Mouse (Mus musculus) thymus, postnatal 0 days (tissue): ENCODE measurements around the gene Akt3. TPM values are rescaled to one million over a fixed set of nuclear protein-coding genes. Genes with fewer than 3 reads are reported as not detected.
A peak's percentile ranks its signal among the peaks of the same experiment; 100 is the strongest.

Source experiments
- DNase-seq: peaks from one replicate; pipeline ENCODE4 v3.0.0-alpha.2; 2015; ENCODE audit warnings: low spot score
- polyA plus RNA-seq: library from polyadenylated mRNA; unstranded; fragments of >200 nt; fragmentation: Nextera tagmentation; extraction: Ambion mirVana; gene quantifications from 2 replicates; pipeline ENCODE4 v1.2.1, GENCODE M21; 2015

Akt3 gene
- polyA plus RNA-seq, 1 experiment from 2014 or later: 2.1 TPM

DNA sequence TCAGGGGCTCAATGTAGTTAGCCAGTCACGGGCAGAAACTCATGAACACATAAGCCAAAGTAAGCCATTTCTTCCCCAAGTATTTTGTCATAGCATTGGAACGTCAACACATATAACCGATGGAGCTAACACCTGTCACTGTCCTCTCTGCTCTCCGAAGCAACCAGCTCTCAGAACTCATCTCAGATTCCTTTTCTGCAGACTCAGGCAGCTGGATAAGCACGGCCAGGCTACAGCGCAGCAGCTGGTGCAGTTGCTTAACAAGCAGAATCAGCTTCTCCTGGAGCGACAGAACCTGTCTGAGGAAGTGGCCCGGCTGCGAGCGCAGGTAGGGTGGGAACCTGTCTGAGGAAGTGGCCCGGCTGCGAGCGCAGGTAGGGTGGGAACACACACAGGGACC, 246.3 kb downstream of the Akt3 start:
- no peak for DNase-seq

DNA sequence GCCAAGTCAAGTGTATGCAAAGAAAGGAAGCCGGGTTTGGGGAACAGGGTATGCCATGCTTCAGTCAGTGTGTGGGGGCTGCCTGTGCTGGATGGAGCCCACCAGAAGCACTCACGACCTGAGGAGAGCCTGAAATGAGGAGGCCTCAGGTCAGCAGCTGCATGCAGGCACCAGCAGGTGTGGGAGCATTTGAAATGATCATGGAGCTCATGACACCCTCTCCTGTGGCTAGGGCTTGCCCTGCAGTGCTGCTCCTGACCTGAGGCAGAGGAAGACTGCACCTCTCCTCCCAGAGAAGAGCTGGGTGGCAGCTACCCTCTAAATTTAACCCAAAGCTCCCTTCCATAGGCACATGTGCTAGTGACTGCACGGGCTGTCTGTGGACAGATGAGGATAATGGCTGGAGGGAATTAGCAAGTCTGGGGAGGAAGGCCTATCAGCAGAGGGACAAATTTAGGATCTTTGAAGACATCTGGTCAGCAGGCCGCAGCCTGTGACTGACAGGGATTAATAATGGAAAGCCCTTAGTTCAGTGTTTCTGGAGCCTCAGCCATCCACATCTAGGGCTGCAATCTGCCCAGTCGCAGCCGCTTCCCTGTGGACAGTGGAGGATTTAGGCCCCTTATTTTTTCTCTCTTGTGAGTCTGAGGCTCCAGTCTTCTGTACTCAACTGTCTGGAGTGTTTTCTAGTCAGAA, 247.2 kb downstream of the Akt3 start:
- no peak for DNase-seq

DNA sequence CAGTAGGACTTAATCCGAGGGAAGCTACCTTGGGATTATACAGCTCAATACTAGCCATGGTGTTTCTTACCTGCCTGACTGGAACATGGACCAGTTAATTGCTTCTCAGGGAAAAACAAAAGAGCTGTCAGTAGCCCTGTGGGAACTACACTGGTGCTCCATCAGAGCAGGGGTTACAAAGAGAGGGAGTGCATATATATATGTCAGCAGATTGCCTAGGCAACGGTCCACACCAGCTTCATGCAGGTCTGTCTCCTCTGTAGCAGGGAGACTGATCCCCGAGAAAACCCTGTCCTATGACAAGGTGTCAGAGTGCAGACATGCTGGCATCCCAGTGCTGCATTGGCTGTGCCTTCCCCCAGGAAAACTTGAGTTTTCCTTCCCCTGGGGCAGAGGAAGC, 248.0 kb downstream of the Akt3 start:
- no peak for DNase-seq

DNA sequence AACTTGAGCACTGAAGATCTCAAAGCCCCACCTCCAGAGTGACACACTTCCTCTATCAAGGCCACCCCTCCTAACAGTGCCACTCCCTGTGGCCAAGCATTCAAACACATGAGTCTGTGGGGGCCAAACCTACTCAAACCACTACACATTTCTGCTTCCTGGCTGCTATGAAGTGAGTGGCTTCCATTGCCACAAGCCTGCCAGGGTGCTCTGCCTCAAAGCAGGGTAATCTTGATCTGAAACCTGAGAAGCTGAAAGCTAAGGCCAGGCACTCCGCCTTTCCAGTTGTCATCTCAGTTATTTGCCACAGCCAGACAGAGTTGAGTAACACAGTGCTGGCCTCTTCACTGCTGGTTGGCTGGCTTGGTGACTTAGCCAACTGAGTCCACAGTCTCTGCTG, 249.2 kb downstream of the Akt3 start:
- no peak for DNase-seq

DNA sequence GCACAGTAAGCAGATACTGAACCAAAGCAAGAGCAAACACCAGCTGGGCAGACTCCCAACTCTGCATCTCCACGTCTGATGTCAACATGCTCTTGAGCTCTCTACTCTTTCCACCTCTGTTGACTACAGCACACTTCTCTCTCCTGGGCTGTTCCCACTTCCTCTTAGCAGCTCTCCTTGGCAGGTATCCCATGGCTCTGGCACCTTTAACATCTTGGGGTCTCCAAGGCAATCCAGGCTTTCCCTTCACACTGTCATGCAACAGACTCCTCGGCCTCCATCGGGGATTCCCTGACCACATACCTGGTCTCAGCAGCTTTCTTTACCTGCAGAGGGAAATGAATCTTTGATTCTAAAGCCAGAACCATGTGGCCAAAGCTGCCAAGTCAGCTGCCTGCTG, 250.6 kb downstream of the Akt3 start:
- no peak for DNase-seq

DNA sequence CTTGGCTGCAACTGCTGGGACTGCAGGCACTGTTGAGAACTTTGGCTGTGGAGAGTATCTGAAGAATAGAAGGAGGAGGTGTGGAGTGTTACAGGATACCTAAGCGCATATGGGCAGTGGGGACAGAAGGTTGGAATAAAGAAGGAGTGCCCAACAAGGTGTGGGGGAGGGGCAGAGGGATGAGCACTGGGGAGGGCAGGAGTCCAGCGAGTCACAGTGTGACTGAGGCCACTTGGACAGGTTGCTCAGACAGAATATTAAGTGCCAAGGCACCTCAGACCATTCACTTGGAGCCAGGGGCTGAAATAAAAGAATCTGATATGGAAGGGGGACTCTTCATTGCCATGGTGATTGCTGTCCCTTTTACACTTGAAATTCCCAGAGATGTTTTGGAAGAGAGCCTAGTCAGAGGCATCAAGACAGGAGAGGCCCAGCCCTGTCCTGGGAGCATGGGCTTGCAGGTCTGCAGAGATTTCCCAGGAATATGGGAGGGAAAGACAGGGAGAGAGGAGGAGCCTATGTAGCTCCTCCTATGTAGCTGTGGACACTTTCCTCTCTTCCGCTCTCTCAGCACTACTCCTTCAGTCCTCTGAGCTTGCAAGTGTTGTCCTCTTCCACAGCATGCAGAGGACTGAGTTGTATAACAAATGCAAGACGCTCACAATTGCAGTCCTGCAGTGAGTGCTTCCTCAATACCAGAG, 253.8 kb downstream of the Akt3 start:
- no peak for DNase-seq

DNA sequence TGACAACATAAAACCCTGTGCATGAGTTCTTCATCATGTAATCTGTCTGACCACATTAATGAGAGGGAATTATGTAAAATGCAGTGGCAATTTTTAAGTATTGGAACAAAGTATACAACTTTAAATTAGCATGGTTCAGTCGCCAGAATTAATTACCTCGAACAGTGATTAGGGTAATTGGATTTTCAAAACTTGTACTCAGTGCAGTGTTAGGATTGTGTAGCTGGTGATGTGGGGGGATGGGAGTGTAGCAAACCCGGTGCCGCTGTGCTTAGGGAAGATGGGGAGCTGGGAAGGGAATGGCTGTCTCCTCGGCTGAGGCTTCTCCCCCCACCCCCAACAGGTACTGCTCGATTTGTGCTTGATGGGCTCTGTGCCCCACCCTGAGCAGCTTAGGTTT, 255.1 kb downstream of the Akt3 start:
- no peak for DNase-seq

DNA sequence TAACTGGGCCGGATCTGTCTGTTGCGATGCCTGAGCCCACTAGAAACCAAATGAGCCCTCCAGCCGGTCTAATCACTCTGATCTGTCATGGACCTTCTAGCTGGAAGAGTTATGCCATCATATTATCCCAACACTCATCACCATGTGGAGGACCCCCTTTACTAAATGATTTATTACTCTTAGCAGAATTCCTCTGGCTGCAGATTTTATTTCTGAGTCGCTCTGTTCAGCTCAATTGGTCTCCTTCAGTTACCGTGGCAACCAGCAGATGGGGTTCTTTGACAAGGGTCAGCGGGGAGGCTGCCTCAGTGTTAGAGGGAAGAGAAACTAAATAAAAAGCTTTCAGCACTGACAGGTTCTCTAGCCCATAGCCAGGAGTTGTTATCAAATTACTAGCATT, 259.0 kb downstream of the Akt3 start:
- DNase-seq: no peak

DNA sequence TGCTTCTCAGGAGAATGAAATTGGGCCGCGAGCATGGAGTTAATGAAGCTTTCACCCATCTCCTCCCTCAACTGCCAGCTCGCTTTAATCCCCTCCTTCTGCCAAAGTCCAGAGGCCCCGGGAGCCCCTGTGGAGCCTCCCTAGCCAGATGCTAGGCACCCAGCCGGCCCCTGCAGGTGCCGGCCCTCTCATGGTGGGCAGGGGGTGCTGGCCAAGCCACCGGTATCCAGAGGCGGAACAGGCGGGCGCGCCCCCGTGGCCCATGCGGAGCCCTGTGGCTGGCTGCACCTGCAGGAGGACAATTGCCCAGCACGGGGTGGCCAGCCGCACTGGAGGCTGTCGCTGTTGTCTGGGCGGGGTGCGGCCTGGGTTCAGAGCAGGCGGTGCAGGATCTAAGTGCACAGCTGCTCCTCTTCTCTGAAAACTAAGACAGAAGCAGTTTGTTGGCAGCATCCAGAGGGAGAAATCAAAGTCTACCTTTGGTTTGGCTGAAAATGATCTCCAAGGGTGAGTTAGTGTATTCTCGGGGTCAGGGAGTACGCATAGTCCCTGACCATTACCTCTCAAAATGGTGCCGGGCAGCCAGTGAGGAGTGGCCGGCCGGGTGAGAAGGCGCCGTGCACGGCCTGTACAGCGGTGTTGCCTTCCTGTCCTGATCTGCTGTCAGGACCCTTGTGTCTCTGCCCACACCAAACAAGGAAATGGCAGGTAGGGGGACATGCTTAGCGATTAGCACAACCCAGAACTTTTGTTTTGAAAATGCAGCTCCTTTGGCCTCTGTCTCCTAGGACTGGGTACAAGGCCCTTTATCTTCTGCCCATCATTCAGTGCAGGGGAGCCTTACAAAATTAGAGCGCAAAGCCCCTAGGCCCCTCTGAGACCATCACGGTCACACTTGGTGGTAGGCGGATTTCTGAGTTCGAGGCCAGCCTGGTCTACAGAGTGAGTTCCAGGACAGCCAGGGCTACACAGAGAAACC, 260.0 kb downstream of the Akt3 start:
- DNase-seq: no peak

DNA sequence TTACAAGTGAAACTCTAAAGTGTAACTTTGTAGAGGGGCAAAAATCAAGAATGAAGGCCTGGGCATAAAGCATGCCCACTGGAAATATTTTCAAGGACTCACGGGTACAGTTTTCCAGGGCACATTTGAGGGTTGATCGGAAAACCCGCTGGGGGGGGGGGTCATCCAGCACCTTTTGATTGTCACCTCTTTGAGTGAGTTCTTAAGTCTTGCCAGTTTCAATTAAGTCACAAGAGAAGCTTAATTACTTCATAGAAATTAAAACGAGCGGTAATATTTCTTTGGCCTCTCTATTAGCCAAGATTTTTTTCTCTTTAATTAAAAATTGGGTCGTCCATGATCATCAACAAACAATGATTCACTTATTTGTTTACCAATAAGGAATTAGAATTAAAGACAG, 260.7 kb downstream of the Akt3 start:
- no peak for DNase-seq

DNA sequence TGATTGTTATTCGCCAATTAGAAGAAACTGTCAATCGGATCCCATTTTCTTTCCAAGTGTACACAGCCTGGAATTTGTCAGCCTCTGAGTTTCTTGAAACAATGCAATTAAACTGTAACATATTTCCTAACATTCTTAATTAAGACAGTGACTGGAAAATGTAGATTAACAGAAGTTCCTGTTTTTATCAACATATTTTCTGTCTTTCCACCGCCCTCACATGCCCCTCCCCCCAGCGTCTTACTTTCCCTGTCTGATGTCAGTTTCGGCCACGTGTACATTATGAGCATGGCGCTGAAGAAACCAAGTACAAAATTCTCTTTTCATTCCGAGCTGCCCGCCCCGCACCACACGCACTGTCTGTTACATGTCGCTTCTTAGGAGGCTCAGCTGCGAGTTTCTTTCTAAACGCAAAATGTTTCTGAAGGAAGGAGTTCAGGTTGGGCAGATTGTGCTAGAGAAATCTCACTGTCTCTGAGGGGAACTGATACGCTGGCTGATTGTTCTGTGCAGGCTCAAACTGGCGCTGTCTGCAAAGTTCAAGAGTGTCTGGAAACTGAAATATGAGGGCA, 261.3 kb downstream of the Akt3 start:
- DNase-seq: peak; percentile 37

DNA sequence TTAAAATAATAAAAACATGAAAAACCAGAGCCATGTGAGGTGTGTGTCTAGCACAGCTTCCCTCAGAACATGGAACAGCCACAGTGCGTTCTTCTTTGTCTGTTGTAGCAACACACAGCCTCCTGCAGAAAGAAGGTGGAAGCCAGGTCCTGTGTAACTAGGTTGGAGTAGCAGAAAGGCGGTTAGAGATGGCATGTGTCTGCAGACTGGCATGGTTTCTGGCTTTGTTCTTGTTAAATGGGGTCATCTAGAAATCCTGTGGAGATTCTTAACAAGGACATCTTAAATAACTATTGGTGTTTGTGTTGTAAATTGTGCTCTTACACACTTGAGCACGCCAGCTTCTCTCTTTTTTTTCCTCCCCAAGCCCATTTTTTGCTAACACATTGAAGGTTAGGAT, 261.8 kb downstream of the Akt3 start:
- no peak for DNase-seq

DNA sequence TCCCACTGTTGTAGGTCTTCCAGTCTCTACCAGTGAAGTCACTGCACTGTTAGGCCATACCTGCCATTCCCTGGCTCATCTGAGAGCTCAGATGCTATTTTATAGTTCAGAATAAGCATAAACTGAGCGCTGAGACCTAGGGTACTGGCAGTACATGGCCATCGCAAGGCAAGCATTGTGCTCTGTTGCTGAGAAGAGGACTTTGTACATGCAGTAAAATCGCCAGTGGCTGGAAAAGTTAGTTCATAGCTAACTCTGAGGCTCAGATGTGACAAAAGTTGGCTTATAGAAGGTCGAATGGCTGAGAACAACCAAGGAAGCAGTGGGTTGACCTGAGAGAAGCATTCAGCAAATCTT, 262.6 kb downstream of the Akt3 start:
- DNase-seq: no peak

DNA sequence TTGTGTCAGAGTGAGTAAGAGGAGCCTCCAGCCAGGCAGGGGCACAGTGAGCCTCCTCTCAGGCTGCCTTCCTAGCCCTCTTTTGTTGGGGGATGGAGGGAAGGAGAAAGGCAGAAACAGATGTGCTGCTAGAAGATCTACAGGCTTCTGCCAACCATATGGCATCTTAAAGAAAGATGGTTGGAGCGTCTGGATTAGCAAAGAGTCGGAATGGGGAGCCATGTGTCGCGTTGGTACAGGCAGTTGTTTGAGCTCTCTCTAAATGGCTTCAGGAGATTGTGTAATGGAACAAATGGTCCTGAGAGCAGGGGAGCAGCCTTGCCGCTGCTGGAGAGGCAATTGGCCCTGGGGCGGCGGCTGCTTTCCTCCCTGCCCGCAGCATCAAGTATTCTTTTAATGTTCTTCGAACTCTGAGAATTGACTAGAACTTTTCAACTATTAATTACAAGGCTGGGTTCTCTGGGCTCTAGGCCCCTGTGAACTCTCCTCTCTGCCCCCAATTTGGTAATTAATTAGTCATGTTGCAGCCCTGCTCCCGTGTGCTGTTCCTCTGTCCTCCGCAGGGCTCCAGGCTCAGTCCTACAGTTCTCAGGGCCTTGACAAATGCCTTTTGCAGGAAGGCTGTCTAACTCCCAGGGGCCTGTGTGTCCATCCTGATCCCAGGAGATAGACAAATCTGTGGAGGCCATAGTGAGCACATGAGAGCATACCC, 263.1 kb downstream of the Akt3 start:
- no peak for DNase-seq

DNA sequence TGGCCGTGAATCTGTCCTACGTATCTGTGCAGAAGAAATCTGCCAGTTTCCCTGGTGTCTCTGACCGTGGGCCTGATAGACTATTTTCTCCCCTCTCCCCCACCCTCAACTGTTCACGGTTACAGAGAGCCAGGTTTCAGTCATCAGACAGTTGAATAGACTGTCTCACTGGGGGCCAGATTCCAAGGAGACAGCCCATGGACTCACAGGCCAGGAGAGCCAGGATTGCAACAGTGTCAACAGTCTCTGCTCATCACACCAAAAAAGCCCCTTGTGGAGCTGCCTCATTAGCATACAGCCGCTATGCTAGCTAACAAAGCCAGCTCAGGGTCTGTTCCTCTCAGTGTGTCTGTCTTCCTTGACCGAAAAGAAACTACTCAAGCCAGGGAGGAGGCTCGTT, 263.9 kb downstream of the Akt3 start:
- peak; percentile 22 for DNase-seq

DNA sequence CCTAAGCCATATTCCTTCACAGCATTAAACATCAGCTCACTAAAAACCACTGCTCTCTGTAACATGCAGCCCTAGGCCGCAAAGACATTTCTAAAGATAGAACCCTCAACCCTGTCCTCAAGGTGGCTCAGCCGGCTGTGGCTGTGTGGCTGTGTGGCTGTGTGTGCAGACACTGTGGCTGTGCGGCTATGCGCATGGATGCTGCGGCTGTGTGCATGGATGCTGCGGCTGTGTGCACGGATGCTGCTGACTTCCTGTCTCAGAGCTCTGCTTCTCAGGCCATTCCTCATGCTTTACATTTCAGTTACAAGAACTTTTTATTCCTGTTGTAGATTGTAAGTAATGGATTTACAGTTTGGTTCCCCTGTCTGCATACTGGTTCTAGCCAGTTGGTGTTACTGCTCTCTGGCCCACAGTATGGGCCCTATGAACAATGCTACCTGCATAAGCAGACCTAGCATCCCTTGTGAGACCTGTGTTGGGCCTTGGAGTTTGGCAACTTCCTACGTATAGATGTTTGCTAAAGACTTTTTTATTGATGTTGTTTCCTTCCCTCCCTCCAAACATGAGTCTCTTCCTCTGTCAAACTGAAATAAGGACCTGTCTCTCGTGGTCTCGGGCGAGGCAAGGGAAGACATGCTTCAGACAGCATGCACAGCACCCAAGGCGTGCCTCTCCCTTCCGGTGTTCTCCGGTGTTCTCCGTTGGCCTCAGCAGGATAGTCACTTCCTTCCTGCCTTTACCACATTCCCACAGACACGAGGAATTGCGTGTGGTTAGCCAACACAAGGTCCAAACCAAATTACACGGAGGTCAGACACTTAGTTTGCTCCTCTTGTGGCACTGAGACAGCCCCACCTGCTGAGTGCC, 264.6 kb downstream of the Akt3 start:
- peak; percentile 72 for DNase-seq

DNA sequence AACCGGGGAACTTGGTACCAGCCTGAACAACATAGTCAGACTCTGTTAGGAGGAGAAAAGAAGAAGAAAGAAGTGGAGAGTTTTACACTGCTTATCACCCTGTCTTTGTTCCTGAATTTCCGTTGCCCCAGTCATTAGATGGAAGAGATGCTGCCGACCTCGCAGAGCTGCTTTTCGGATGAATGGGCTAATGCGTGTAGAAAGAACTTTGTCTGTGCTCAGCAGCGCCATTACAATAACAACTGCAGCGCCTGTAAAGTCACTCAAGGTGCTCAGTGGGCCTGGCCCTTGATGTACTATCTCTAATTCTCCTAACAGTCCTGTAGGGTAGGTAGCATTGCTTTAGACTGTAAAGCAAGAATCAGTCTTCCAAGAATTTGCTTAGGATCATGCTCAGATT, 265.5 kb downstream of the Akt3 start:
- no peak for DNase-seq

DNA sequence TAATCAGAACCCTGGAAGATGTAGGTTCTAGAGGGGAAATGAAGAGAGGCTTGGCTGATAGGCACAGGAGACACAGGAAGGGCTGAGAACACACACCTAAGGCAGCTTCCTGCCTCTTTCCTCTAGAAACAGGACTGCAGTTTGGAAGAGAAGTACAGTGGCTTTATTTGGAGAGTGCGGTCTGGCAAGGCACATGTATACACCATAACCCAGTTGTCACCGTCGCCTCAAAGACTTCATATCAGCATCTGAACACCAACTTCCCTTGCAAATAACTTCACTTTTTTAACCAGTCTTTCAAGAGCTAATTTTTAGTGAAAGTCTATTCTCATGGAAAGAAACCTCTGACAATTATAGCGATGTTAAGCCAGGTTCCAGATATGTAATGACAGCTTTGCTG, 266.5 kb downstream of the Akt3 start:
- no peak for DNase-seq

DNA sequence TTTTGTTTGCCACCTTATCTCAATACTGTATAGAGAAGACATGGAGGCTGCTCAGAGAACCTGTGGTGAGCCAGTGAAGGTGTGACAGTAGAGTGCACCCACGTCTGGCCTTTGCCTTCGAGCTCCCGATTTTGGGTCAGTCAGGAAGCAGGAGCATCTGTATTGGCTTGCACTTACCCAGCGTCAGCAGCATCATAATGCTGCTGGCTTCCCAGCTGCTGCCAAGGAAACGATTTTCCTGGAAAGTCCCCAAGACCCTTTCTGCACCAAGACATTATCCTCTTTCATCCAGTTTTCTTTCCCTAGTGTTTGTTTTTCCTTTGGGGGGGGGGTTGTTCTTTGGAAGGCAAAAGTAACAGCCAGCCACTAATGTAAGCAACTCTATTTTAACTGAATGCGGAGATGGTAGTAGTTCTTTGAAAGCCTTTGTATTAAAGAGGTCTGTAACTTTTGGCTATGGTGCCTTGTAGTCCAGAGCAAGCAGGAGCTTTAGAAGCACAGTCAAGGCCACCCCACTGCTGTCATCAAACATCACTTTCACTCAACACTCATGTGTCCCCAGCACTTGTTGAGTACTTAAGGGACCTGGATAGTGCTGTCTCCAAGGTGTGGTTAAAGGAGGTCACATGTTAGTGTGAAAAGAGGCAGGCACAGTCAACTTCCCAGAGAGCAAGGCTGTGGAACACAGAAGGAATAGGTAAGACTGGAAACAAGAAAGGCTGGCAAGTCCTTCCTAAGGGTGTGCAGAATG, 270.8 kb downstream of the Akt3 start:
- no peak for DNase-seq
